Mouse (Mus musculus) subcutaneous adipose tissue, adult 2 months (tissue): ENCODE results near the gene App. TPM values are rescaled to one million over a fixed set of nuclear protein-coding genes. Genes with fewer than 3 reads are reported as not detected.

Experiments
- polyA plus RNA-seq: library from polyadenylated mRNA; depleted of rRNA; stranded (reverse); fragments of >200 nt; gene quantifications from 2 replicates; pipeline ENCODE4 v1.2.3, GENCODE M21; 2012; ENCODE audit warnings: low replicate concordance; rRNA removed

Gene App
- 388 and 414 TPM in 2 replicates for polyA plus RNA-seq

DNA sequence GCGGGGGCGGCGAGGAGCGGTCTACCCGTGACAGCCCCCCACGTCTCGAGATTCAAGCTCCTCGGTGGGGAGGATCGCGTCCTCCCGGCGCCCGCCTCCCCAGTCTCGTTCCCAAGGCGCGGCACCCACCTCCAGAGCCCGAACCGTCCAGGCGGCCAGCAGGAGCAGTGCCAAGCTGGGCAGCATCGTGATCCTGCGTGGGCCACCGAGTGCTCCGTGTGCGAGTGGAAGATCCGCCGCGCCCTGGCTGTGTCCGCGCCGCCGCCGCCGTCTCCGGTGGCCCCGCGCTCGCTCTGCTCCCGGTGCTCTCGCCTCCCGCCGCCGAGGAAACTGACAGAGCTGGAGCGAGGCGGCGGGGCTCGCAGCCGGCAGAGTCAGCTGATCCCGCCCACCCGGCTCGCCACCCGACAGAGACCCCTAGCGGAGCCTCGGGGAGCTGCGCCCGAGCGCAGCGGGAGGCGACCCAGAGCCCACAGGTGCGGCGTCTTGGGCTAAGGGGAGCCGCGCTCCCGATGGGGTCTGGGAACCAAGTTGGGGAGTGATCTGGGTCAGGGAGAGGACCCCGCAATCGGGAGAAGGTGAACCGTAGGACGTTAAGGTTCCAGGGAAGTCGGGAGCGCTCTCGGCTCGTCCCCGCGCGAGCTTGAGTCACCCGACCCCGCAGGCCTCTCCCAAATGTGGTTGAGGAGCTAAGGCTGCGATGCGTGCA, at the start of gene App:
App (minus strand) TSS at position 394 of the 709 bp plus-strand sequence.

